Mouse (Mus musculus): ENCODE measurements around the gene Map4k4. TPM values are rescaled to one million over a fixed set of nuclear protein-coding genes. Genes with fewer than 3 reads are reported as not detected.

Map4k4 gene
- polyA plus RNA-seq, 1 experiment: 147 TPM

GRCm38 (mm10) chr1:39895506-39895905 lies 5.2 kb upstream of the Map4k4 start:
- Histone ChIP-seq H3K79me2 (ENCODE audit: control insufficient read depth, insufficient read depth) (peaks cover 7% of the 10 kb centered on the region), H3ac (ENCODE audit: control insufficient read depth, insufficient read length) (no peak overlapping the region), H3K36me3 (ENCODE audit: control insufficient read depth, insufficient read depth) (no peaks in the 10 kb centered on the region), H3K4me3 (no peak overlapping the region), H3K4me2 (ENCODE audit: low read depth) (peak overlapping the region; percentile 68), H3K27me3 (ENCODE audit: control insufficient read depth, insufficient read depth, insufficient read length) (no peaks in the 10 kb centered on the region)
- no peak for TF ChIP-seq USF1 (IDR thresholded peaks at IDR 0.05; ENCODE audit: low read depth)
- TF ChIP-seq E2F4 (IDR thresholded peaks at IDR 0.05; ENCODE audit: insufficient read depth): no peak
- no peak for TF ChIP-seq TCF3 (IDR thresholded peaks at IDR 0.05; ENCODE audit: insufficient read length, low read depth)
- TF ChIP-seq TCF12 (IDR thresholded peaks at IDR 0.05; ENCODE audit: insufficient read depth, poor library complexity, severe bottlenecking): no peak
- TF ChIP-seq POLR2AphosphoS2 (IDR thresholded peaks at IDR 0.05; ENCODE audit: insufficient read length, low read depth): no peak
- no peak for TF ChIP-seq MAX (IDR thresholded peaks at IDR 0.05; ENCODE audit: low read depth)
- no peak for TF ChIP-seq SRF (IDR thresholded peaks at IDR 0.05; ENCODE audit: control insufficient read depth, insufficient read length, low read depth)
- no peak for TF ChIP-seq MYOG (IDR thresholded peaks at IDR 0.05; ENCODE audit: control insufficient read depth in 1 of 3, insufficient read depth in 1 of 3, insufficient read length in 2 of 3, low read depth in 2 of 3)
- TF ChIP-seq CEBPB (IDR thresholded peaks at IDR 0.05; ENCODE audit: insufficient read depth, poor library complexity, severe bottlenecking): no peak
- no peak for TF ChIP-seq MYOD1 (IDR thresholded peaks at IDR 0.05; ENCODE audit: control insufficient read depth in 1 of 3, insufficient read length in 2 of 3, low read depth in 2 of 3)
- TF ChIP-seq REST (IDR thresholded peaks at IDR 0.05; ENCODE audit: insufficient read depth, insufficient read length): no peak
- TF ChIP-seq POLR2A (IDR thresholded peaks at IDR 0.05; ENCODE audit: insufficient read length, low read depth): no peak

GRCm38 (mm10) chr1:39896581-39896980 lies 4.1 kb upstream of the Map4k4 start:
- Histone ChIP-seq H3K4me2 (ENCODE audit: low read depth) (peak overlapping the region; percentile 68), H3K79me2 (ENCODE audit: control insufficient read depth, insufficient read depth) (peaks cover 12% of the 10 kb centered on the region), H3K4me3 (no peak overlapping the region), H3K27me3 (ENCODE audit: control insufficient read depth, insufficient read depth, insufficient read length) (no peaks in the 10 kb centered on the region), H3K36me3 (ENCODE audit: control insufficient read depth, insufficient read depth) (no peaks in the 10 kb centered on the region), H3ac (ENCODE audit: control insufficient read depth, insufficient read length) (no peak overlapping the region)
- TF ChIP-seq CEBPB (IDR thresholded peaks at IDR 0.05; ENCODE audit: insufficient read depth, poor library complexity, severe bottlenecking) (peak; percentile 96), REST (IDR thresholded peaks at IDR 0.05; ENCODE audit: insufficient read depth, insufficient read length) (no peak), POLR2A (IDR thresholded peaks at IDR 0.05; ENCODE audit: insufficient read length, low read depth) (no peak), SRF (IDR thresholded peaks at IDR 0.05; ENCODE audit: control insufficient read depth, insufficient read length, low read depth) (no peak), MYOG (IDR thresholded peaks at IDR 0.05; ENCODE audit: control insufficient read depth in 1 of 3, insufficient read depth in 1 of 3, insufficient read length in 2 of 3, low read depth in 2 of 3) (no peak), POLR2AphosphoS2 (IDR thresholded peaks at IDR 0.05; ENCODE audit: insufficient read length, low read depth) (no peak), MYOD1 (IDR thresholded peaks at IDR 0.05; ENCODE audit: control insufficient read depth in 1 of 3, insufficient read length in 2 of 3, low read depth in 2 of 3) (no peak)

- peaks cover 33% of the 10 kb centered on the region for H3K79me2 ChIP-seq (ENCODE audit: control insufficient read depth, insufficient read depth)
Observed at GRCm38 (mm10) chr1:39898686-39899085, 2.0 kb upstream of the Map4k4 start.

GRCm38 (mm10) chr1:39901063-39901811 lies 524 bp downstream of the Map4k4 start:
- Histone ChIP-seq H3K36me3 (ENCODE audit: control insufficient read depth, insufficient read depth) (peaks cover 18% of the 10 kb centered on the region), H3K4me3 (peak overlapping the region; percentile 83), H3K79me2 (ENCODE audit: control insufficient read depth, insufficient read depth) (peaks cover 59% of the 10 kb centered on the region), H3K4me2 (ENCODE audit: low read depth) (peak overlapping the region; percentile 96), H3ac (ENCODE audit: control insufficient read depth, insufficient read length) (peak overlapping the region; percentile 47), H3K27me3 (ENCODE audit: control insufficient read depth, insufficient read depth, insufficient read length) (no peaks in the 10 kb centered on the region)
- TF ChIP-seq TCF12 (IDR thresholded peaks at IDR 0.05; ENCODE audit: insufficient read depth, poor library complexity, severe bottlenecking) (no peak), POLR2A (IDR thresholded peaks at IDR 0.05; ENCODE audit: insufficient read length, low read depth) (peak; percentile 7)

More at GRCm38 (mm10) chr1:39898686-39899085, 2.0 kb upstream of the Map4k4 start:
- TF ChIP-seq POLR2A (IDR thresholded peaks at IDR 0.05; ENCODE audit: insufficient read length, low read depth) (no peak), MYOG (IDR thresholded peaks at IDR 0.05; ENCODE audit: control insufficient read depth in 1 of 3, insufficient read depth in 1 of 3, insufficient read length in 2 of 3, low read depth in 2 of 3) (no peak), MYOD1 (IDR thresholded peaks at IDR 0.05; ENCODE audit: control insufficient read depth in 1 of 3, insufficient read length in 2 of 3, low read depth in 2 of 3) (no peak), REST (IDR thresholded peaks at IDR 0.05; ENCODE audit: insufficient read depth, insufficient read length) (no peak)
- H3ac ChIP-seq (ENCODE audit: control insufficient read depth, insufficient read length): no peak overlapping the region
- no peak overlapping the region for H3K4me3 ChIP-seq
- no peak overlapping the region for H3K4me2 ChIP-seq (ENCODE audit: low read depth)
- H3K27me3 ChIP-seq (ENCODE audit: control insufficient read depth, insufficient read depth, insufficient read length): no peaks in the 10 kb centered on the region
- H3K36me3 ChIP-seq (ENCODE audit: control insufficient read depth, insufficient read depth): peaks cover under 1% of the 10 kb centered on the region

- TF ChIP-seq MAX (IDR thresholded peaks at IDR 0.05; ENCODE audit: low read depth): no peak
- TF ChIP-seq TCF12 (IDR thresholded peaks at IDR 0.05; ENCODE audit: insufficient read depth, poor library complexity, severe bottlenecking): peak; percentile 48
- peak in 1 of 3 experiments; percentile 65 for TF ChIP-seq MYOD1 (IDR thresholded peaks at IDR 0.05; ENCODE audit: control insufficient read depth in 1 of 3, insufficient read length in 2 of 3, low read depth in 2 of 3)
- peak in 2 of 3 experiments; percentile 32 to 49 for TF ChIP-seq MYOG (IDR thresholded peaks at IDR 0.05; ENCODE audit: control insufficient read depth in 1 of 3, insufficient read depth in 1 of 3, insufficient read length in 2 of 3, low read depth in 2 of 3)
- peak; percentile 14 for TF ChIP-seq TCF3 (IDR thresholded peaks at IDR 0.05; ENCODE audit: insufficient read length, low read depth)
- H3K36me3 ChIP-seq (ENCODE audit: control insufficient read depth, insufficient read depth): peaks cover 18% of the 10 kb centered on the region
- H3K4me2 ChIP-seq (ENCODE audit: low read depth): peak overlapping the region; percentile 96
- H3ac ChIP-seq (ENCODE audit: control insufficient read depth, insufficient read length): peak overlapping the region; percentile 47
- H3K79me2 ChIP-seq (ENCODE audit: control insufficient read depth, insufficient read depth): peaks cover 67% of the 10 kb centered on the region
- H3K4me3 ChIP-seq: peak overlapping the region; percentile 83
- no peaks in the 10 kb centered on the region for H3K27me3 ChIP-seq (ENCODE audit: control insufficient read depth, insufficient read depth, insufficient read length)
Observed at GRCm38 (mm10) chr1:39901851-39902703, 1.4 kb downstream of the Map4k4 start.
